Mouse (Mus musculus): ENCODE measurements around the gene Prss56. TPM values are rescaled to one million over a fixed set of nuclear protein-coding genes. Genes with fewer than 3 reads are reported as not detected.

The Prss56 gene
- polyA plus RNA-seq, 1 experiment from 2014 or later: not detected

- Histone ChIP-seq H3K27ac (ENCODE audit: low read length) (peak within 1 kb of the TSS; percentile 99), H3K4me3 (replicated peaks; ENCODE audit: low read length) (peak within 1 kb of the TSS; percentile 86), H3K4me1 (ENCODE audit: control insufficient read depth, insufficient read depth, low read length) (peaks cover 16% of the 10 kb centered on the region), H3K4me2 (ENCODE audit: low read depth, low read length) (peak within 1 kb of the TSS; percentile 80), H3K9me3 (replicated peaks; ENCODE audit: control insufficient read depth, low read length) (no peaks in the 10 kb centered on the region), H3K9ac (ENCODE audit: low read length) (peak within 1 kb of the TSS; percentile 100), H3K27me3 (ENCODE audit: control insufficient read depth, insufficient read depth, low read length) (no peaks in the 10 kb centered on the region), H3K36me3 (ENCODE audit: control insufficient read depth, insufficient read depth, low read length) (no peaks in the 10 kb centered on the region)
- ATAC-seq (ENCODE audit: insufficient read depth, low FRiP score): peak; percentile 96
- WGBS: under 1% methylated on average over 94 of the region's 99 CpGs
These were observed 30.9 kb downstream of the Prss56 start, which contains the start of gene Eif4e2 for GRCm38 (mm10) chr1:87213735-87214704. Gene Eif4e2, plus strand, starts transcription at chr1:87213914.

- Histone ChIP-seq H3K9ac (ENCODE audit: low read length) (peak overlapping the region; percentile 100), H3K27ac (ENCODE audit: low read length) (peak overlapping the region; percentile 99), H3K4me1 (ENCODE audit: control insufficient read depth, insufficient read depth, low read length) (peaks cover 16% of the 10 kb centered on the region), H3K36me3 (ENCODE audit: control insufficient read depth, insufficient read depth, low read length) (no peaks in the 10 kb centered on the region), H3K27me3 (ENCODE audit: control insufficient read depth, insufficient read depth, low read length) (no peaks in the 10 kb centered on the region), H3K4me2 (ENCODE audit: low read depth, low read length) (peak overlapping the region; percentile 80), H3K9me3 (replicated peaks; ENCODE audit: control insufficient read depth, low read length) (no peaks in the 10 kb centered on the region), H3K4me3 (replicated peaks; ENCODE audit: low read length) (peak overlapping the region; percentile 86)
- 7% methylated on average over 4 of the region's 4 CpGs for WGBS
- ATAC-seq (ENCODE audit: insufficient read depth, low FRiP score): no peak
These were observed 31.6 kb downstream of the Prss56 start for GRCm38 (mm10) chr1:87214748-87215147.

GRCm38 (mm10) chr1:87217938-87218337 is 34.8 kb downstream of the Prss56 start:
- H3K27ac ChIP-seq (ENCODE audit: low read length): no peak overlapping the region
- 60% methylated on average over 3 of the region's 3 CpGs for WGBS
- no peak for ATAC-seq (ENCODE audit: insufficient read depth, low FRiP score)

GRCm38 (mm10) chr1:87225739-87226138 is 42.6 kb downstream of the Prss56 start:
- WGBS: 94% methylated on average over 8 of the region's 8 CpGs
- H3K4me1 ChIP-seq (ENCODE audit: control insufficient read depth, insufficient read depth, low read length): no peaks in the 10 kb centered on the region
- H3K9ac ChIP-seq (ENCODE audit: low read length): no peak overlapping the region
- H3K27me3 ChIP-seq (ENCODE audit: control insufficient read depth, insufficient read depth, low read length): no peaks in the 10 kb centered on the region
- H3K9me3 ChIP-seq (replicated peaks; ENCODE audit: control insufficient read depth, low read length): no peaks in the 10 kb centered on the region
- no peak overlapping the region for H3K4me2 ChIP-seq (ENCODE audit: low read depth, low read length)
- H3K4me3 ChIP-seq (replicated peaks; ENCODE audit: low read length): no peak overlapping the region
- peaks cover 30% of the 10 kb centered on the region; the same call in 1 of the 2 replicates for H3K36me3 ChIP-seq (ENCODE audit: control insufficient read depth, insufficient read depth, low read length)
- no peak overlapping the region for H3K27ac ChIP-seq (ENCODE audit: low read length)
- ATAC-seq (ENCODE audit: insufficient read depth, low FRiP score): no peak

More at GRCm38 (mm10) chr1:87217938-87218337, 34.8 kb downstream of the Prss56 start:
- Histone ChIP-seq H3K27me3 (ENCODE audit: control insufficient read depth, insufficient read depth, low read length) (no peaks in the 10 kb centered on the region), H3K4me1 (ENCODE audit: control insufficient read depth, insufficient read depth, low read length) (peaks cover 16% of the 10 kb centered on the region), H3K4me3 (replicated peaks; ENCODE audit: low read length) (no peak overlapping the region), H3K4me2 (ENCODE audit: low read depth, low read length) (no peak overlapping the region), H3K36me3 (ENCODE audit: control insufficient read depth, insufficient read depth, low read length) (peaks cover 8% of the 10 kb centered on the region; the same call in 1 of the 2 replicates), H3K9me3 (replicated peaks; ENCODE audit: control insufficient read depth, low read length) (no peaks in the 10 kb centered on the region), H3K9ac (ENCODE audit: low read length) (no peak overlapping the region)

GRCm38 (mm10) chr1:87226409-87227159 is 43.5 kb downstream of the Prss56 start:
- WGBS: 97% methylated on average over 1 of the region's 1 CpGs
- ATAC-seq (ENCODE audit: insufficient read depth, low FRiP score): no peak
- H3K27ac ChIP-seq (ENCODE audit: low read length): no peak overlapping the region

GRCm38 (mm10) chr1:87227160-87227550 is 44.0 kb downstream of the Prss56 start:
- Histone ChIP-seq H3K27me3 (ENCODE audit: control insufficient read depth, insufficient read depth, low read length) (no peaks in the 10 kb centered on the region), H3K4me3 (replicated peaks; ENCODE audit: low read length) (no peak overlapping the region), H3K9ac (ENCODE audit: low read length) (no peak overlapping the region), H3K4me1 (ENCODE audit: control insufficient read depth, insufficient read depth, low read length) (no peaks in the 10 kb centered on the region), H3K4me2 (ENCODE audit: low read depth, low read length) (no peak overlapping the region), H3K27ac (ENCODE audit: low read length) (no peak overlapping the region), H3K36me3 (ENCODE audit: control insufficient read depth, insufficient read depth, low read length) (peaks cover 23% of the 10 kb centered on the region; the same call in 1 of the 2 replicates), H3K9me3 (replicated peaks; ENCODE audit: control insufficient read depth, low read length) (no peaks in the 10 kb centered on the region)
- no peak for ATAC-seq (ENCODE audit: insufficient read depth, low FRiP score)
- WGBS: 93% methylated on average over 3 of the region's 3 CpGs

More at GRCm38 (mm10) chr1:87226409-87227159, 43.5 kb downstream of the Prss56 start:
- Histone ChIP-seq H3K27me3 (ENCODE audit: control insufficient read depth, insufficient read depth, low read length) (no peaks in the 10 kb centered on the region), H3K36me3 (ENCODE audit: control insufficient read depth, insufficient read depth, low read length) (peaks cover 26% of the 10 kb centered on the region; the same call in 1 of the 2 replicates), H3K9ac (ENCODE audit: low read length) (no peak overlapping the region), H3K9me3 (replicated peaks; ENCODE audit: control insufficient read depth, low read length) (no peaks in the 10 kb centered on the region), H3K4me2 (ENCODE audit: low read depth, low read length) (no peak overlapping the region), H3K4me1 (ENCODE audit: control insufficient read depth, insufficient read depth, low read length) (no peaks in the 10 kb centered on the region), H3K4me3 (replicated peaks; ENCODE audit: low read length) (no peak overlapping the region)

- Histone ChIP-seq H3K4me2 (ENCODE audit: low read depth, low read length) (no peak overlapping the region), H3K36me3 (ENCODE audit: control insufficient read depth, insufficient read depth, low read length) (peaks cover 12% of the 10 kb centered on the region; the same call in 1 of the 2 replicates), H3K4me1 (ENCODE audit: control insufficient read depth, insufficient read depth, low read length) (no peaks in the 10 kb centered on the region), H3K27ac (ENCODE audit: low read length) (no peak overlapping the region), H3K4me3 (replicated peaks; ENCODE audit: low read length) (no peak overlapping the region), H3K27me3 (ENCODE audit: control insufficient read depth, insufficient read depth, low read length) (no peaks in the 10 kb centered on the region), H3K9me3 (replicated peaks; ENCODE audit: control insufficient read depth, low read length) (no peaks in the 10 kb centered on the region), H3K9ac (ENCODE audit: low read length) (no peak overlapping the region)
- 88% methylated on average over 5 of the region's 5 CpGs for WGBS
- no peak for ATAC-seq (ENCODE audit: insufficient read depth, low FRiP score)
These were observed 47.5 kb downstream of the Prss56 start for GRCm38 (mm10) chr1:87230606-87231005.

- H3K9me3 ChIP-seq (replicated peaks; ENCODE audit: control insufficient read depth, low read length): no peaks in the 10 kb centered on the region
- no peaks in the 10 kb centered on the region for H3K4me1 ChIP-seq (ENCODE audit: control insufficient read depth, insufficient read depth, low read length)
- no peak overlapping the region for H3K4me2 ChIP-seq (ENCODE audit: low read depth, low read length)
- no peaks in the 10 kb centered on the region; the same call in 1 of the 2 replicates for H3K36me3 ChIP-seq (ENCODE audit: control insufficient read depth, insufficient read depth, low read length)
- H3K9ac ChIP-seq (ENCODE audit: low read length): no peak overlapping the region
- no peak overlapping the region for H3K4me3 ChIP-seq (replicated peaks; ENCODE audit: low read length)
- H3K27ac ChIP-seq (ENCODE audit: low read length): no peak overlapping the region
- ATAC-seq (ENCODE audit: insufficient read depth, low FRiP score): no peak
- 81% methylated on average over 7 of the region's 7 CpGs for WGBS
- H3K27me3 ChIP-seq (ENCODE audit: control insufficient read depth, insufficient read depth, low read length): no peaks in the 10 kb centered on the region
These were observed 49.1 kb downstream of the Prss56 start for GRCm38 (mm10) chr1:87232197-87232596.

Measured in stomach, embryonic 16.5 days (tissue).